Mouse (Mus musculus) cerebral cortex, adult 2 months (tissue): Measurements from ENCODE around the gene Adssl1.

ENCODE experiments used
- WGBS: fragments of 180-500 bp; shearing (Covaris S2); methylation state at CpG from one replicate; pipeline ENCODE4 v1.1.7; 2018; 5-methylcytosine and 5-hydroxymethylcytosine counted together

The Adssl1 gene

GRCm38 (mm10) chr12:112619686-112620353 lies at the start of gene Adssl1:
Adssl1 (plus strand) TSS chr12:112620045.
- WGBS: 2% methylated on average over 54 of the region's 56 CpGs

- WGBS: 92% methylated on average over 8 of the region's 8 CpGs
Measured at GRCm38 (mm10) chr12:112570160-112570559, 49.7 kb upstream of the Adssl1 start.

- WGBS: 67% methylated on average over 6 of the region's 6 CpGs
Measured at GRCm38 (mm10) chr12:112571064-112571463, 48.8 kb upstream of the Adssl1 start.

- WGBS: 64% methylated on average over 8 of the region's 8 CpGs
Measured at GRCm38 (mm10) chr12:112575274-112575986, 44.4 kb upstream of the Adssl1 start.

- 27% methylated on average over 6 of the region's 6 CpGs for WGBS
Measured at GRCm38 (mm10) chr12:112576341-112576740, 43.5 kb upstream of the Adssl1 start.

GRCm38 (mm10) chr12:112576749-112577148 lies 43.1 kb upstream of the Adssl1 start:
- 23% methylated on average over 3 of the region's 3 CpGs for WGBS

- 72% methylated on average over 6 of the region's 6 CpGs for WGBS
Measured at GRCm38 (mm10) chr12:112578296-112579090, 41.4 kb upstream of the Adssl1 start.

- 90% methylated on average over 5 of the region's 5 CpGs for WGBS
Measured at GRCm38 (mm10) chr12:112579430-112579829, 40.4 kb upstream of the Adssl1 start.

- WGBS: 83% methylated on average over 8 of the region's 8 CpGs
Measured at GRCm38 (mm10) chr12:112579926-112580325, 39.9 kb upstream of the Adssl1 start.

- WGBS: 91% methylated on average over 3 of the region's 3 CpGs
Measured at GRCm38 (mm10) chr12:112581113-112581512, 38.7 kb upstream of the Adssl1 start.

GRCm38 (mm10) chr12:112584954-112585353 lies 34.9 kb upstream of the Adssl1 start:
- WGBS: 78% methylated on average over 7 of the region's 7 CpGs

- WGBS: 56% methylated on average over 7 of the region's 7 CpGs
Measured at GRCm38 (mm10) chr12:112585924-112586538, 33.8 kb upstream of the Adssl1 start.

- 79% methylated on average over 14 of the region's 14 CpGs for WGBS
Measured at GRCm38 (mm10) chr12:112587125-112588124, 32.4 kb upstream of the Adssl1 start.

GRCm38 (mm10) chr12:112588426-112589256 lies 31.2 kb upstream of the Adssl1 start, which contains the start of gene Inf2:
Inf2 (plus strand) TSS chr12:112588784.
- WGBS: 2% methylated on average over 60 of the region's 60 CpGs

- 50% methylated on average over 8 of the region's 8 CpGs for whole genome bisulfite sequencing
Measured at GRCm38 (mm10) chr12:112589491-112590191, 30.2 kb upstream of the Adssl1 start.

- 41% methylated on average over 8 of the region's 8 CpGs for WGBS
Measured at GRCm38 (mm10) chr12:112590566-112591239, 29.1 kb upstream of the Adssl1 start.

GRCm38 (mm10) chr12:112591240-112591639 lies 28.6 kb upstream of the Adssl1 start:
- 82% methylated on average over 5 of the region's 5 CpGs for WGBS

GRCm38 (mm10) chr12:112591730-112592129 lies 28.1 kb upstream of the Adssl1 start:
- 71% methylated on average over 3 of the region's 3 CpGs for WGBS
